Mouse (Mus musculus) MEL (cell line): Measurements from ENCODE around the gene Nr5a2. TPM values are rescaled to one million over a fixed set of nuclear protein-coding genes. Genes with fewer than 3 reads are reported as not detected.

ENCODE experiments used
- DNase-seq: peaks from one replicate; pipeline ENCODE4 v3.0.0; 2011; ENCODE audit warnings: low read depth, low spot score
- H3K27ac ChIP-seq: 2 replicates; pipeline ENCODE4 v1.5.1; 2012; ENCODE audit warnings: low read depth, mild to moderate bottlenecking, control low read depth, low read length, moderate library complexity; ENCODE audit not compliant: control insufficient read depth
- H3K27me3 ChIP-seq, 2 experiments: fragments of 150-350 bp in 1 of 2; sonication (generic) in 1 of 2; 2 replicates each; pipeline ENCODE4 v1.6.1; 2012; ENCODE audit warnings: low read length in 2 of 2, mild to moderate bottlenecking in 2 of 2, improper control_type of control experiment in 1 of 2, moderate library complexity in 1 of 2; ENCODE audit not compliant: insufficient read depth in 2 of 2, control insufficient read depth in 1 of 2
- H3K36me3 ChIP-seq, 2 experiments: 2 replicates each; pipeline ENCODE4 v1.6.1; 2012 to 2014; ENCODE audit warnings: low read length in 2 of 2, improper control_type of control experiment in 1 of 2, inconsistent platforms in 1 of 2, mild to moderate bottlenecking in 1 of 2; ENCODE audit not compliant: insufficient read depth in 2 of 2, control insufficient read depth in 1 of 2
- H3K4me1 ChIP-seq, 2 experiments: fragments of 150-350 bp in 1 of 2; sonication (generic) in 1 of 2; 2 replicates each; pipeline ENCODE4 v1.6.1; 2012; ENCODE audit warnings: low read length in 2 of 2, improper control_type of control experiment in 1 of 2, mild to moderate bottlenecking in 1 of 2; ENCODE audit not compliant: insufficient read depth in 2 of 2, control insufficient read depth in 1 of 2
- H3K4me3 ChIP-seq, 2 experiments: fragments of 150-350 bp in 1 of 2; sonication (generic) in 1 of 2; 2 replicates each; pipeline ENCODE4 v1.5.1; 2012; ENCODE audit warnings: low read depth in 2 of 2, low read length in 2 of 2, mild to moderate bottlenecking in 2 of 2, moderate library complexity in 2 of 2, control low read depth in 1 of 2, improper control_type of control experiment in 1 of 2; ENCODE audit not compliant: control insufficient read depth in 1 of 2, insufficient read depth in 1 of 2
- H3K79me2 ChIP-seq: 2 replicates; pipeline ENCODE4 v1.6.1; 2012; ENCODE audit warnings: mild to moderate bottlenecking, low read length, moderate library complexity; ENCODE audit not compliant: control insufficient read depth, poor library complexity, insufficient read depth
- H3K9ac ChIP-seq: 2 replicates; pipeline ENCODE4 v1.6.1; 2012; ENCODE audit warnings: low read depth, mild to moderate bottlenecking, control low read depth, low read length, moderate library complexity; ENCODE audit not compliant: control insufficient read depth, poor library complexity, severe bottlenecking
- H3K9me3 ChIP-seq: fragments of 150-350 bp; sonication (generic); replicated peaks from 2 replicates; pipeline ENCODE4 v1.6.1; 2012; ENCODE audit warnings: mild to moderate bottlenecking, low read length, improper control_type of control experiment, moderate library complexity; ENCODE audit not compliant: insufficient read depth
- BHLHE40 ChIP-seq: IDR thresholded peaks from 2 replicates; pipeline ENCODE4 v1.6.1; 2012; ENCODE audit warnings: low read depth, mild to moderate bottlenecking, inconsistent platforms, low read length, improper control_type of control experiment, borderline replicate concordance
- CHD1 ChIP-seq: IDR thresholded peaks from 2 replicates; pipeline ENCODE4 v1.6.1; 2012; ENCODE audit warnings: low read depth, mild to moderate bottlenecking, inconsistent platforms, low read length, improper control_type of control experiment
- E2F4 ChIP-seq: IDR thresholded peaks from 2 replicates; pipeline ENCODE4 v1.6.1; 2011; ENCODE audit warnings: low read depth, low read length, improper control_type of control experiment, borderline replicate concordance
- EP300 ChIP-seq, 2 experiments: IDR thresholded peaks; 2 replicates each; pipeline ENCODE4 v1.6.1; 2011; ENCODE audit warnings: improper control_type of control experiment in 2 of 2, low read length in 2 of 2, low read depth in 1 of 2, mild to moderate bottlenecking in 1 of 2
- ETS1 ChIP-seq: IDR thresholded peaks from 2 replicates; pipeline ENCODE4 v1.6.1; 2012; ENCODE audit warnings: low read depth, mild to moderate bottlenecking, inconsistent platforms, low read length, improper control_type of control experiment, moderate library complexity
- GABPA ChIP-seq: IDR thresholded peaks from 2 replicates; pipeline ENCODE4 v1.6.1; 2012; ENCODE audit warnings: low read depth, mild to moderate bottlenecking, inconsistent platforms, low read length, improper control_type of control experiment, moderate library complexity
- HCFC1 ChIP-seq: IDR thresholded peaks from 2 replicates; pipeline ENCODE4 v1.6.1; 2012; ENCODE audit warnings: low read depth, mild to moderate bottlenecking, inconsistent platforms, low read length, improper control_type of control experiment, moderate library complexity
- JUND ChIP-seq: IDR thresholded peaks from 2 replicates; pipeline ENCODE4 v1.6.1; 2011; ENCODE audit warnings: low read depth, mild to moderate bottlenecking, improper control_type of control experiment, low read length
- MAX ChIP-seq: IDR thresholded peaks from 2 replicates; pipeline ENCODE4 v1.6.1; 2011; ENCODE audit warnings: low read length, improper control_type of control experiment
- MEF2A ChIP-seq: IDR thresholded peaks from 2 replicates; pipeline ENCODE4 v1.6.1; 2014; ENCODE audit warnings: low read depth, mild to moderate bottlenecking, inconsistent platforms, low read length, improper control_type of control experiment; ENCODE audit not compliant: poor library complexity, insufficient replicate concordance, severe bottlenecking; ENCODE audit errors: extremely low read depth
- MXI1 ChIP-seq: IDR thresholded peaks from 2 replicates; pipeline ENCODE4 v1.6.1; 2011; ENCODE audit warnings: mild to moderate bottlenecking, low read depth, low read length, improper control_type of control experiment
- NELFE ChIP-seq: IDR thresholded peaks from 2 replicates; pipeline ENCODE4 v1.6.1; 2011; ENCODE audit warnings: low read depth, low read length, improper control_type of control experiment
- NRF1 ChIP-seq: IDR thresholded peaks from 2 replicates; pipeline ENCODE4 v1.6.1; 2014; ENCODE audit warnings: low read depth, mild to moderate bottlenecking, inconsistent platforms, low read length, improper control_type of control experiment, moderate library complexity; ENCODE audit not compliant: poor library complexity, insufficient read depth, severe bottlenecking
- RAD21 ChIP-seq: IDR thresholded peaks from 2 replicates; pipeline ENCODE4 v1.6.1; 2011; ENCODE audit warnings: mild to moderate bottlenecking, low read depth, low read length, improper control_type of control experiment
- TAL1 ChIP-seq: IDR thresholded peaks from 2 replicates; pipeline ENCODE4 v1.6.1; 2012; ENCODE audit warnings: mild to moderate bottlenecking, inconsistent platforms, low read length, moderate library complexity, mixed read lengths
- UBTF ChIP-seq: IDR thresholded peaks from 2 replicates; pipeline ENCODE4 v1.6.1; 2012; ENCODE audit warnings: low read depth, mild to moderate bottlenecking, inconsistent platforms, low read length, improper control_type of control experiment, moderate library complexity, borderline replicate concordance; ENCODE audit not compliant: insufficient read depth
- USF2 ChIP-seq, 2 experiments: IDR thresholded peaks; 2 replicates each; pipeline ENCODE4 v1.6.1; 2011 to 2012; ENCODE audit warnings: improper control_type of control experiment in 2 of 2, low read length in 2 of 2, borderline replicate concordance in 1 of 2, inconsistent platforms in 1 of 2, low read depth in 1 of 2, mild to moderate bottlenecking in 1 of 2; ENCODE audit not compliant: insufficient read depth in 1 of 2
- ZKSCAN1 ChIP-seq: IDR thresholded peaks from 2 replicates; pipeline ENCODE4 v1.6.1; 2012; ENCODE audit warnings: low read depth, mild to moderate bottlenecking, inconsistent platforms, low read length, improper control_type of control experiment, moderate library complexity
- ZMIZ1 ChIP-seq: IDR thresholded peaks from 2 replicates; pipeline ENCODE4 v1.6.1; 2012; ENCODE audit warnings: low read depth, mild to moderate bottlenecking, inconsistent platforms, low read length, improper control_type of control experiment, moderate library complexity
- ZNF384 ChIP-seq: IDR thresholded peaks from 2 replicates; pipeline ENCODE4 v1.6.1; 2012; ENCODE audit warnings: low read depth, mild to moderate bottlenecking, inconsistent platforms, low read length, improper control_type of control experiment
- polyA plus RNA-seq, 2 experiments: library from polyadenylated mRNA; stranded (reverse) in 1 of 2; unstranded in 1 of 2; fragments of >175 nt in 1 of 2; fragments of >200 nt in 1 of 2; gene quantifications; 2 replicates each; pipeline versions ENCODE4 v1.2.1 to v1.2.4; 2012; ENCODE audit warnings: low replicate concordance in 2 of 2, low read depth in 1 of 2; ENCODE audit not compliant: insufficient read length in 2 of 2, insufficient read depth in 1 of 2, missing spikeins in 1 of 2
- total RNA-seq: library from RNA; depleted of rRNA; stranded (reverse); fragments of 300-350 nt; gene quantifications from 2 replicates; pipeline ENCODE4 v1.2.3, GENCODE M21; 2012

Gene Nr5a2
- total and polyA plus RNA-seq, 3 experiments: 0.03 to 0.39 TPM; not detected in 1

- H3K27me3 ChIP-seq: no peaks in the 10 kb centered on the region
- H3K4me3 ChIP-seq: no peak overlapping the region
- no peaks in the 10 kb centered on the region for H3K79me2 ChIP-seq
- H3K9ac ChIP-seq: no peak overlapping the region
- DNase-seq: no peak
- no peaks in the 10 kb centered on the region for H3K36me3 ChIP-seq
- H3K9me3 ChIP-seq: no peaks in the 10 kb centered on the region
- TF ChIP-seq ZMIZ1 (no peak), HCFC1 (no peak), TAL1 (no peak), ETS1 (no peak), USF2 (IDR thresholded peaks at IDR 0.05; ENCODE audit: borderline replicate concordance in 1 of 2, insufficient read depth in 1 of 2, low read depth in 1 of 2, low read length in 2 of 2) (no peak), ZKSCAN1 (no peak), GABPA (no peak), BHLHE40 (no peak), NELFE (no peak), CHD1 (no peak), RAD21 (no peak), EP300 (IDR thresholded peaks at IDR 0.05; ENCODE audit: low read depth in 1 of 2, low read length in 2 of 2) (no peak), UBTF (no peak), MEF2A (no peak), MXI1 (no peak), NRF1 (no peak), E2F4 (no peak), JUND (no peak), MAX (no peak)
- TF ChIP-seq, all 39 proteins: peak for 0
- H3K4me1 ChIP-seq: no peaks in the 10 kb centered on the region
- no peak overlapping the region for H3K27ac ChIP-seq
Observed at GRCm38 (mm10) chr1:136832305-136833152, 127.7 kb downstream of the Nr5a2 start.

GRCm38 (mm10) chr1:136830992-136831391, 129.3 kb downstream of the Nr5a2 start:
- H3K79me2 ChIP-seq: no peaks in the 10 kb centered on the region
- no peak for DNase-seq
- H3K27ac ChIP-seq: no peak overlapping the region
- no peaks in the 10 kb centered on the region for H3K36me3 ChIP-seq
- H3K9me3 ChIP-seq: no peaks in the 10 kb centered on the region
- H3K27me3 ChIP-seq: no peaks in the 10 kb centered on the region
- H3K9ac ChIP-seq: no peak overlapping the region
- no peak overlapping the region for H3K4me3 ChIP-seq
- H3K4me1 ChIP-seq: no peaks in the 10 kb centered on the region
- TF ChIP-seq TAL1 (no peak), ZNF384 (no peak), NELFE (no peak)
